Mouse (Mus musculus) MEL (cell line): ENCODE results near the gene Krtcap2. TPM values are rescaled to one million over a fixed set of nuclear protein-coding genes. Genes with fewer than 3 reads are reported as not detected.

Source experiments
- DNase-seq: peaks from one replicate; pipeline ENCODE4 v3.0.0; 2011; ENCODE audit warnings: low read depth, low spot score
- H3K27ac ChIP-seq: 2 replicates; pipeline ENCODE4 v1.5.1; 2012; ENCODE audit warnings: low read depth, mild to moderate bottlenecking, control low read depth, low read length, moderate library complexity; ENCODE audit not compliant: control insufficient read depth
- H3K27me3 ChIP-seq, 2 experiments: fragments of 150-350 bp in 1 of 2; sonication (generic) in 1 of 2; 2 replicates each; pipeline ENCODE4 v1.6.1; 2012; ENCODE audit warnings: low read length in 2 of 2, mild to moderate bottlenecking in 2 of 2, improper control_type of control experiment in 1 of 2, moderate library complexity in 1 of 2; ENCODE audit not compliant: insufficient read depth in 2 of 2, control insufficient read depth in 1 of 2
- H3K36me3 ChIP-seq, 2 experiments: 2 replicates each; pipeline ENCODE4 v1.6.1; 2012 to 2014; ENCODE audit warnings: low read length in 2 of 2, improper control_type of control experiment in 1 of 2, inconsistent platforms in 1 of 2, mild to moderate bottlenecking in 1 of 2; ENCODE audit not compliant: insufficient read depth in 2 of 2, control insufficient read depth in 1 of 2
- H3K4me1 ChIP-seq, 2 experiments: fragments of 150-350 bp in 1 of 2; sonication (generic) in 1 of 2; 2 replicates each; pipeline ENCODE4 v1.6.1; 2012; ENCODE audit warnings: low read length in 2 of 2, improper control_type of control experiment in 1 of 2, mild to moderate bottlenecking in 1 of 2; ENCODE audit not compliant: insufficient read depth in 2 of 2, control insufficient read depth in 1 of 2
- H3K4me3 ChIP-seq, 2 experiments: fragments of 150-350 bp in 1 of 2; sonication (generic) in 1 of 2; 2 replicates each; pipeline ENCODE4 v1.5.1; 2012; ENCODE audit warnings: low read depth in 2 of 2, low read length in 2 of 2, mild to moderate bottlenecking in 2 of 2, moderate library complexity in 2 of 2, control low read depth in 1 of 2, improper control_type of control experiment in 1 of 2; ENCODE audit not compliant: control insufficient read depth in 1 of 2, insufficient read depth in 1 of 2
- H3K79me2 ChIP-seq: 2 replicates; pipeline ENCODE4 v1.6.1; 2012; ENCODE audit warnings: mild to moderate bottlenecking, low read length, moderate library complexity; ENCODE audit not compliant: control insufficient read depth, poor library complexity, insufficient read depth
- H3K9ac ChIP-seq: 2 replicates; pipeline ENCODE4 v1.6.1; 2012; ENCODE audit warnings: low read depth, mild to moderate bottlenecking, control low read depth, low read length, moderate library complexity; ENCODE audit not compliant: control insufficient read depth, poor library complexity, severe bottlenecking
- H3K9me3 ChIP-seq: fragments of 150-350 bp; sonication (generic); replicated peaks from 2 replicates; pipeline ENCODE4 v1.6.1; 2012; ENCODE audit warnings: mild to moderate bottlenecking, low read length, improper control_type of control experiment, moderate library complexity; ENCODE audit not compliant: insufficient read depth
- CHD1 ChIP-seq: IDR thresholded peaks from 2 replicates; pipeline ENCODE4 v1.6.1; 2012; ENCODE audit warnings: low read depth, mild to moderate bottlenecking, inconsistent platforms, low read length, improper control_type of control experiment
- CHD2 ChIP-seq: IDR thresholded peaks from 2 replicates; pipeline ENCODE4 v1.6.1; 2011; ENCODE audit warnings: low read length, improper control_type of control experiment
- CTCF ChIP-seq, 3 experiments: IDR thresholded peaks in 2 of 3; conservative IDR thresholded peaks in 1 of 3; 2 replicates each; pipeline ENCODE4 v1.5.1; 2011 to 2012; ENCODE audit warnings: low read length in 3 of 3, low read depth in 2 of 3, mild to moderate bottlenecking in 2 of 3, improper control_type of control experiment in 1 of 3, inconsistent platforms in 1 of 3, mixed read lengths in 1 of 3, moderate library complexity in 1 of 3; ENCODE audit not compliant: control insufficient read depth in 1 of 3, insufficient read depth in 1 of 3, poor library complexity in 1 of 3, severe bottlenecking in 1 of 3
- E2F4 ChIP-seq: IDR thresholded peaks from 2 replicates; pipeline ENCODE4 v1.6.1; 2011; ENCODE audit warnings: low read depth, low read length, improper control_type of control experiment, borderline replicate concordance
- ELF1 ChIP-seq: IDR thresholded peaks from 2 replicates; pipeline ENCODE4 v1.6.1; 2014; ENCODE audit warnings: low read depth, mild to moderate bottlenecking, inconsistent platforms, low read length, improper control_type of control experiment, moderate library complexity
- EP300 ChIP-seq, 2 experiments: IDR thresholded peaks; 2 replicates each; pipeline ENCODE4 v1.6.1; 2011; ENCODE audit warnings: improper control_type of control experiment in 2 of 2, low read length in 2 of 2, low read depth in 1 of 2, mild to moderate bottlenecking in 1 of 2
- ETS1 ChIP-seq: IDR thresholded peaks from 2 replicates; pipeline ENCODE4 v1.6.1; 2012; ENCODE audit warnings: low read depth, mild to moderate bottlenecking, inconsistent platforms, low read length, improper control_type of control experiment, moderate library complexity
- GABPA ChIP-seq: IDR thresholded peaks from 2 replicates; pipeline ENCODE4 v1.6.1; 2012; ENCODE audit warnings: low read depth, mild to moderate bottlenecking, inconsistent platforms, low read length, improper control_type of control experiment, moderate library complexity
- GATA1 ChIP-seq: IDR thresholded peaks from 2 replicates; pipeline ENCODE4 v1.6.1; 2011; ENCODE audit warnings: low read depth, low read length, improper control_type of control experiment
- HCFC1 ChIP-seq: IDR thresholded peaks from 2 replicates; pipeline ENCODE4 v1.6.1; 2012; ENCODE audit warnings: low read depth, mild to moderate bottlenecking, inconsistent platforms, low read length, improper control_type of control experiment, moderate library complexity
- JUND ChIP-seq: IDR thresholded peaks from 2 replicates; pipeline ENCODE4 v1.6.1; 2011; ENCODE audit warnings: low read depth, mild to moderate bottlenecking, improper control_type of control experiment, low read length
- KAT2A ChIP-seq: conservative IDR thresholded peaks from 2 replicates; pipeline ENCODE4 v1.6.1; 2012; ENCODE audit warnings: low read depth, low read length, improper control_type of control experiment, inconsistent platforms
- MAFK ChIP-seq: IDR thresholded peaks from 2 replicates; pipeline ENCODE4 v1.6.1; 2011; ENCODE audit warnings: low read depth, mild to moderate bottlenecking, low read length, improper control_type of control experiment, borderline replicate concordance
- MAX ChIP-seq: IDR thresholded peaks from 2 replicates; pipeline ENCODE4 v1.6.1; 2011; ENCODE audit warnings: low read length, improper control_type of control experiment
- MAZ ChIP-seq: IDR thresholded peaks from 2 replicates; pipeline ENCODE4 v1.6.1; 2012; ENCODE audit warnings: low read depth, mild to moderate bottlenecking, inconsistent platforms, low read length, improper control_type of control experiment
- MEF2A ChIP-seq: IDR thresholded peaks from 2 replicates; pipeline ENCODE4 v1.6.1; 2014; ENCODE audit warnings: low read depth, mild to moderate bottlenecking, inconsistent platforms, low read length, improper control_type of control experiment; ENCODE audit not compliant: poor library complexity, insufficient replicate concordance, severe bottlenecking; ENCODE audit errors: extremely low read depth
- MXI1 ChIP-seq: IDR thresholded peaks from 2 replicates; pipeline ENCODE4 v1.6.1; 2011; ENCODE audit warnings: mild to moderate bottlenecking, low read depth, low read length, improper control_type of control experiment
- MYB ChIP-seq: IDR thresholded peaks from 2 replicates; pipeline ENCODE4 v1.6.1; 2011; ENCODE audit warnings: mild to moderate bottlenecking, low read depth, low read length, improper control_type of control experiment
- MYC ChIP-seq: IDR thresholded peaks from 2 replicates; pipeline ENCODE4 v1.6.1; 2011; ENCODE audit warnings: low read depth, mild to moderate bottlenecking, low read length, improper control_type of control experiment, moderate library complexity
- POLR2AphosphoS2 ChIP-seq: IDR thresholded peaks from 2 replicates; pipeline ENCODE4 v1.6.1; 2011; ENCODE audit warnings: low read length, improper control_type of control experiment
- POLR2AphosphoS5 ChIP-seq: IDR thresholded peaks from 2 replicates; pipeline ENCODE4 v1.6.1; 2012; ENCODE audit warnings: low read depth, borderline replicate concordance, mild to moderate bottlenecking, inconsistent platforms, low read length, moderate library complexity, mixed read lengths
- RCOR1 ChIP-seq: IDR thresholded peaks from 2 replicates; pipeline ENCODE4 v1.6.1; 2012; ENCODE audit warnings: low read depth, mild to moderate bottlenecking, inconsistent platforms, low read length, improper control_type of control experiment
- SIN3A ChIP-seq: IDR thresholded peaks from 2 replicates; pipeline ENCODE4 v1.6.1; 2012; ENCODE audit warnings: low read length, improper control_type of control experiment, inconsistent platforms
- SMC3 ChIP-seq: IDR thresholded peaks from 2 replicates; pipeline ENCODE4 v1.6.1; 2011; ENCODE audit warnings: low read depth, low read length, improper control_type of control experiment
- TAL1 ChIP-seq: IDR thresholded peaks from 2 replicates; pipeline ENCODE4 v1.6.1; 2012; ENCODE audit warnings: mild to moderate bottlenecking, inconsistent platforms, low read length, moderate library complexity, mixed read lengths
- TCF12 ChIP-seq: IDR thresholded peaks from 2 replicates; pipeline ENCODE4 v1.6.1; 2014; ENCODE audit warnings: low read depth, mild to moderate bottlenecking, inconsistent platforms, low read length, improper control_type of control experiment, moderate library complexity
- ZC3H11A ChIP-seq: IDR thresholded peaks from 2 replicates; pipeline ENCODE4 v1.6.1; 2012; ENCODE audit warnings: low read depth, mild to moderate bottlenecking, inconsistent platforms, low read length, improper control_type of control experiment
- ZKSCAN1 ChIP-seq: IDR thresholded peaks from 2 replicates; pipeline ENCODE4 v1.6.1; 2012; ENCODE audit warnings: low read depth, mild to moderate bottlenecking, inconsistent platforms, low read length, improper control_type of control experiment, moderate library complexity
- ZMIZ1 ChIP-seq: IDR thresholded peaks from 2 replicates; pipeline ENCODE4 v1.6.1; 2012; ENCODE audit warnings: low read depth, mild to moderate bottlenecking, inconsistent platforms, low read length, improper control_type of control experiment, moderate library complexity
- ZNF384 ChIP-seq: IDR thresholded peaks from 2 replicates; pipeline ENCODE4 v1.6.1; 2012; ENCODE audit warnings: low read depth, mild to moderate bottlenecking, inconsistent platforms, low read length, improper control_type of control experiment
- polyA plus RNA-seq, 2 experiments: library from polyadenylated mRNA; stranded (reverse) in 1 of 2; unstranded in 1 of 2; fragments of >175 nt in 1 of 2; fragments of >200 nt in 1 of 2; gene quantifications; 2 replicates each; pipeline versions ENCODE4 v1.2.1 to v1.2.4; 2012; ENCODE audit warnings: low replicate concordance in 2 of 2, low read depth in 1 of 2; ENCODE audit not compliant: insufficient read length in 2 of 2, insufficient read depth in 1 of 2, missing spikeins in 1 of 2
- total RNA-seq: library from RNA; depleted of rRNA; stranded (reverse); fragments of 300-350 nt; gene quantifications from 2 replicates; pipeline ENCODE4 v1.2.3, GENCODE M21; 2012

Krtcap2 gene
- total and polyA plus RNA-seq, 3 experiments, result 171 to 497 TPM; not detected in 1

GRCm38 (mm10) chr3:89285526-89285925, 39.8 kb downstream of the Krtcap2 start:
- no peaks in the 10 kb centered on the region for H3K79me2 ChIP-seq
- H3K4me1 ChIP-seq, result 0 out of 4 replicates have a peak, but pooled peaks cover 0 to 6% of the 10 kb centered on the region in 2 experiments
- no peak overlapping the region for H3K27ac ChIP-seq
- DNase-seq, result no peak
- H3K36me3 ChIP-seq, result no peaks in the 10 kb centered on the region
- no peak overlapping the region for H3K4me3 ChIP-seq
- TF ChIP-seq MAX (no peak), ZNF384 (no peak), E2F4 (no peak), TCF12 (no peak), MAZ (no peak), POLR2AphosphoS2 (no peak), ETS1 (no peak), JUND (no peak), ELF1 (no peak), MXI1 (no peak), MYB (no peak), HCFC1 (no peak), MAFK (no peak), RCOR1 (no peak), ZKSCAN1 (no peak), ZC3H11A (no peak), EP300 (IDR thresholded peaks at IDR 0.05; ENCODE audit: low read depth in 1 of 2, low read length in 2 of 2) (no peak), GABPA (no peak), KAT2A (no peak)
- TF ChIP-seq, all 39 proteins: peak for 0
- no peaks in the 10 kb centered on the region for H3K9me3 ChIP-seq
- peaks cover 12 to 20% of the 10 kb centered on the region in 2 experiments for H3K27me3 ChIP-seq
- H3K9ac ChIP-seq, result no peak overlapping the region

- Histone ChIP-seq H3K9me3 (no peaks in the 10 kb centered on the region), H3K4me1 (peaks cover 8 to 15% of the 10 kb centered on the region in 2 experiments), H3K9ac (no peak overlapping the region), H3K79me2 (no peaks in the 10 kb centered on the region), H3K27me3 (peaks cover 3 to 9% of the 10 kb centered on the region in 2 experiments), H3K27ac (no peak overlapping the region), H3K36me3 (peaks cover 0 to 7% of the 10 kb centered on the region in 2 experiments; a peak in 2 of 4 replicates), H3K4me3 (no peak overlapping the region)
- DNase-seq, result no peak
- TF ChIP-seq GATA1 (no peak), MYC (no peak), RCOR1 (no peak), ZNF384 (no peak), SMC3 (no peak), CTCF (IDR thresholded peaks at IDR 0.05 in 2 of 3, conservative IDR thresholded peaks at IDR 0.05 in 1 of 3; ENCODE audit: control insufficient read depth in 1 of 3, insufficient read depth in 1 of 3, low read depth in 2 of 3, low read length in 3 of 3, poor library complexity in 1 of 3, severe bottlenecking in 1 of 3) (no peak), GABPA (no peak), EP300 (IDR thresholded peaks at IDR 0.05; ENCODE audit: low read depth in 1 of 2, low read length in 2 of 2) (no peak), ZMIZ1 (no peak), POLR2AphosphoS5 (no peak), CHD2 (no peak), SIN3A (no peak), ZKSCAN1 (no peak), KAT2A (no peak), ELF1 (no peak), CHD1 (no peak), TAL1 (no peak), HCFC1 (no peak), MEF2A (no peak)
Observed at GRCm38 (mm10) chr3:89287286-89287685, 41.5 kb downstream of the Krtcap2 start.
